Mouse (Mus musculus) spleen, adult 2 months (tissue): Measurements from ENCODE around the gene Ankrd12. TPM values are rescaled to one million over a fixed set of nuclear protein-coding genes. Genes with fewer than 3 reads are reported as not detected.
A peak's percentile ranks its signal among the peaks of the same experiment; 100 is the strongest.

Experiments used
- DNase-seq, 2 experiments: peaks; one replicate each; pipeline versions ENCODE4 v3.0.0 to v3.0.0-alpha.2; 2012 to 2021; ENCODE audit warnings: low spot score in 2 of 2, low read depth in 1 of 2
- H3K27ac ChIP-seq: fragments of 200-500 bp; 2 replicates; pipeline ENCODE4 v1.5.1; 2012; ENCODE audit warnings: low read length, inconsistent platforms; ENCODE audit not compliant: insufficient read depth
- H3K27me3 ChIP-seq: fragments of 200-500 bp; 2 replicates; pipeline ENCODE4 v1.6.1; 2012; ENCODE audit warnings: mild to moderate bottlenecking, moderate library complexity, low read length, inconsistent platforms; ENCODE audit not compliant: control insufficient read depth, insufficient read depth
- H3K36me3 ChIP-seq: fragments of 200-500 bp; 2 replicates; pipeline ENCODE4 v1.6.1; 2012; ENCODE audit warnings: mild to moderate bottlenecking, low read length, inconsistent platforms; ENCODE audit not compliant: control insufficient read depth, insufficient read depth
- H3K4me1 ChIP-seq: fragments of 200-500 bp; 2 replicates; pipeline ENCODE4 v1.6.1; 2011; ENCODE audit warnings: inconsistent platforms; ENCODE audit not compliant: control insufficient read depth, insufficient read depth, insufficient read length
- H3K4me3 ChIP-seq: fragments of 200-500 bp; 2 replicates; pipeline ENCODE4 v1.5.1; 2011; ENCODE audit warnings: mild to moderate bottlenecking, inconsistent platforms; ENCODE audit not compliant: insufficient read depth, insufficient read length; ENCODE audit errors: extremely low read depth
- CTCF ChIP-seq: fragments of 200-500 bp; IDR thresholded peaks from 2 replicates; pipeline ENCODE4 v1.5.1; 2011; ENCODE audit warnings: mild to moderate bottlenecking, inconsistent platforms; ENCODE audit not compliant: insufficient read depth, insufficient read length, insufficient replicate concordance; ENCODE audit errors: extremely low read depth
- POLR2A ChIP-seq: fragments of 200-500 bp; IDR thresholded peaks from 2 replicates; pipeline ENCODE4 v1.6.1; 2011; ENCODE audit warnings: low read depth, low read length, inconsistent platforms
- WGBS: fragments of 180-500 bp; shearing (Covaris S2); methylation state at CpG from one replicate; pipeline ENCODE4 v1.1.7; 2018; 5-methylcytosine and 5-hydroxymethylcytosine counted together
- polyA plus RNA-seq: library from polyadenylated mRNA; depleted of rRNA; stranded (reverse); fragments of >200 nt; gene quantifications from 2 replicates; pipeline ENCODE4 v1.2.3, GENCODE M21; 2012

Gene Ankrd12
- polyA plus RNA-seq, 1 experiment = 3.5 TPM

GRCm38 (mm10) chr17:66104076-66104475 lies 27.2 kb upstream of the Ankrd12 start:
- Histone ChIP-seq H3K27ac (no peak overlapping the region), H3K4me1 (peaks cover 2% of the 10 kb centered on the region; the same call in 1 of the 2 replicates), H3K4me3 (no peak overlapping the region), H3K36me3 (no peaks in the 10 kb centered on the region), H3K27me3 (no peaks in the 10 kb centered on the region)
- TF ChIP-seq POLR2A (no peak), CTCF (no peak)
- DNase-seq = no peak
- 88% methylated on average over 7 of the region's 7 CpGs for WGBS

- Histone ChIP-seq H3K27ac (peak within 1 kb of the TSS; percentile 90), H3K36me3 (no peaks in the 10 kb centered on the region), H3K27me3 (no peaks in the 10 kb centered on the region), H3K4me3 (peak within 1 kb of the TSS; percentile 90), H3K4me1 (peaks cover 2% of the 10 kb centered on the region; the same call in 1 of the 2 replicates)
- TF ChIP-seq POLR2A (peak; percentile 66), CTCF (peak; percentile 13; the same call in 1 of the 2 replicates)
- WGBS = under 1% methylated on average over 67 of the region's 67 CpGs
- DNase-seq = peak; percentile 90 to 94
Observed at GRCm38 (mm10) chr17:66101380-66102330, 24.8 kb upstream of the Ankrd12 start, which contains the start of gene Ndufv2. Gene Ndufv2 (minus strand): TSS chr17:66101559.

- no peaks in the 10 kb centered on the region; the same call in 1 of the 2 replicates for H3K36me3 ChIP-seq
- DNase-seq = no peak
- peak overlapping the region; percentile 90 for H3K4me3 ChIP-seq
- TF ChIP-seq CTCF (no peak), POLR2A (no peak)
- H3K27ac ChIP-seq = peak overlapping the region; percentile 90
- under 1% methylated on average over 41 of the region's 41 CpGs for WGBS
- H3K4me1 ChIP-seq = peaks cover 2% of the 10 kb centered on the region; the same call in 1 of the 2 replicates
- H3K27me3 ChIP-seq = no peaks in the 10 kb centered on the region
Observed at GRCm38 (mm10) chr17:66100566-66101379, 23.9 kb upstream of the Ankrd12 start.

- no peak for TF ChIP-seq CTCF
- TF ChIP-seq POLR2A = no peak
- Histone ChIP-seq H3K27ac (no peak overlapping the region), H3K27me3 (no peaks in the 10 kb centered on the region), H3K36me3 (peaks cover 6% of the 10 kb centered on the region), H3K4me1 (no peaks in the 10 kb centered on the region), H3K4me3 (no peak overlapping the region)
- WGBS = 82% methylated on average over 3 of the region's 3 CpGs
- DNase-seq = no peak
Observed at GRCm38 (mm10) chr17:66092664-66093063, 15.8 kb upstream of the Ankrd12 start.

GRCm38 (mm10) chr17:66092065-66092464 lies 15.2 kb upstream of the Ankrd12 start:
- H3K27me3 ChIP-seq = no peaks in the 10 kb centered on the region
- DNase-seq = no peak
- 93% methylated on average over 2 of the region's 2 CpGs for WGBS
- no peaks in the 10 kb centered on the region for H3K4me1 ChIP-seq
- H3K4me3 ChIP-seq = no peak overlapping the region
- TF ChIP-seq POLR2A (no peak), CTCF (no peak)
- no peak overlapping the region for H3K27ac ChIP-seq
- peaks cover 9% of the 10 kb centered on the region for H3K36me3 ChIP-seq

- no peak for DNase-seq
- Histone ChIP-seq H3K36me3 (peaks cover 12% of the 10 kb centered on the region), H3K4me3 (no peak overlapping the region), H3K27ac (no peak overlapping the region), H3K27me3 (no peaks in the 10 kb centered on the region), H3K4me1 (no peaks in the 10 kb centered on the region)
- WGBS = 95% methylated on average over 2 of the region's 2 CpGs
- TF ChIP-seq POLR2A (no peak), CTCF (no peak)
Observed at GRCm38 (mm10) chr17:66091392-66091791, 14.5 kb upstream of the Ankrd12 start.
